Mouse (Mus musculus) kidney, adult 2 months (tissue): ENCODE measurements at regions not wholly inside any gene's neighbourhood (a gene's known extent, or its start where the extent isn't known, plus 50 kb on each side); places are given as distances from the start of the nearest gene placed in this dataset.

Experiments used
- CTCF ChIP-seq: fragments of 200-500 bp; conservative IDR thresholded peaks from 2 replicates; pipeline ENCODE4 v1.5.1; 2011; ENCODE audit warnings: low read depth, mild to moderate bottlenecking, control low read depth, low read length, moderate library complexity, mixed read lengths; ENCODE audit not compliant: insufficient read depth, insufficient read length
- POLR2A ChIP-seq: fragments of 200-500 bp; IDR thresholded peaks from one replicate; pipeline ENCODE4 v1.6.1; 2011; ENCODE audit warnings: low read depth, low read length, control low read depth

DNA sequence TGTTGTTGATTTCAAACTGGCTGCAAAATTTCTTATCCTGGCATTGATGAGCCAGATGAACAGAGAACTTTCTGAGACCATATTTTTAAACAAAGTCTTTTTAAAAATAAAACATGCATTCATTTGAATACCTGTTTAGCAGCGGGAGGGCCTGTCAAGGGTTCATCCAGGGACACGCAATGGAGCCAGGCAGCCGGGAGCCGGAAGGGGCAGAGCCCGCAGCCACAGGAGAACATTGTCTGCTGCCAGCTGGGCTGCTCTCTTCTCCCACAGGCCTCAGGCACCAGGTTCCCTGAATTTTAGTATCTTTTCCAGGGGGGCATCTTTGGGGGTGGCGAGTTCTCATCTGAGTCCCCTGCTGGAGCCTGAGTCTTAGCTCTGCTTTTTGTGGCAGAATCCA, 205.8 kb upstream of the Tprg start:
- TF ChIP-seq CTCF (no peak), POLR2A (no peak)
